Mouse (Mus musculus): ENCODE data around the gene Emg1. TPM values are rescaled to one million over a fixed set of nuclear protein-coding genes. Genes with fewer than 3 reads are reported as not detected.

Gene Emg1
- total RNA-seq, 1 experiment, result 344 TPM

- H3K36me3 ChIP-seq (ENCODE audit: control insufficient read depth, insufficient read depth, low read length, poor library complexity, severe bottlenecking), result peaks cover 39% of the 10 kb centered on the region
- no peak overlapping the region for H3K4me3 ChIP-seq (ENCODE audit: insufficient read depth in 1 of 2, low read depth in 1 of 2, low read length in 2 of 2, poor library complexity in 1 of 2, severe bottlenecking in 1 of 2)
- TF ChIP-seq ZNF384 (IDR thresholded peaks at IDR 0.05; ENCODE audit: low read depth, low read length), result no peak
- no peak for TF ChIP-seq MAFK (IDR thresholded peaks at IDR 0.05; ENCODE audit: insufficient read depth, low read depth, low read length)
- TF ChIP-seq HCFC1 (IDR thresholded peaks at IDR 0.05; ENCODE audit: borderline replicate concordance, insufficient read depth, low read length), result no peak
- TF ChIP-seq ZC3H11A (IDR thresholded peaks at IDR 0.05; ENCODE audit: borderline replicate concordance, low read depth, low read length), result no peak
- TF ChIP-seq CHD2 (IDR thresholded peaks at IDR 0.05; ENCODE audit: low read depth, low read length), result no peak
- peaks cover 3% of the 10 kb centered on the region in 2 experiments; a peak in 2 of 4 replicates for H3K4me1 ChIP-seq (ENCODE audit: control insufficient read depth in 2 of 2, insufficient read depth in 2 of 2, low read length in 2 of 2, poor library complexity in 1 of 2)
- no peaks in the 10 kb centered on the region for H3K9me3 ChIP-seq (ENCODE audit: control insufficient read depth, insufficient read depth, low read depth, low read length)
- no peak for DNase-seq (ENCODE audit: low read depth, low spot score)
- in situ Hi-C loops (cut with MboI; ENCODE audit: low sequenced_read_pairs in 2 of 2, unreplicated experiment in 2 of 2), result no loop called here
- H3K27ac ChIP-seq (ENCODE audit: insufficient read depth, low read depth, low read length, poor library complexity, severe bottlenecking), result no peak overlapping the region
- no peak overlapping the region for H3K9ac ChIP-seq (ENCODE audit: insufficient read depth, low read depth, low read length, poor library complexity, severe bottlenecking)
Observed at GRCm38 (mm10) chr6:124708289-124708889, 3.6 kb downstream of the Emg1 start.

GRCm38 (mm10) chr6:124706061-124706627 lies 5.8 kb downstream of the Emg1 start:
- in situ Hi-C loops (cut with MboI; ENCODE audit: low sequenced_read_pairs in 2 of 2, unreplicated experiment in 2 of 2), result no loop called here
- no peak for DNase-seq (ENCODE audit: low read depth, low spot score)
- Histone ChIP-seq H3K9me3 (ENCODE audit: control insufficient read depth, insufficient read depth, low read depth, low read length) (no peaks in the 10 kb centered on the region), H3K36me3 (ENCODE audit: control insufficient read depth, insufficient read depth, low read length, poor library complexity, severe bottlenecking) (peaks cover 55% of the 10 kb centered on the region), H3K27ac (ENCODE audit: insufficient read depth, low read depth, low read length, poor library complexity, severe bottlenecking) (no peak overlapping the region), H3K4me1 (ENCODE audit: control insufficient read depth in 2 of 2, insufficient read depth in 2 of 2, low read length in 2 of 2, poor library complexity in 1 of 2) (peaks cover 3 to 18% of the 10 kb centered on the region in 2 experiments; a peak in 1 of 4 replicates), H3K9ac (ENCODE audit: insufficient read depth, low read depth, low read length, poor library complexity, severe bottlenecking) (no peak overlapping the region), H3K4me3 (ENCODE audit: insufficient read depth in 1 of 2, low read depth in 1 of 2, low read length in 2 of 2, poor library complexity in 1 of 2, severe bottlenecking in 1 of 2) (no peak overlapping the region)
- TF ChIP-seq HCFC1 (IDR thresholded peaks at IDR 0.05; ENCODE audit: borderline replicate concordance, insufficient read depth, low read length) (no peak), CHD2 (IDR thresholded peaks at IDR 0.05; ENCODE audit: low read depth, low read length) (no peak), MAFK (IDR thresholded peaks at IDR 0.05; ENCODE audit: insufficient read depth, low read depth, low read length) (no peak), ZC3H11A (IDR thresholded peaks at IDR 0.05; ENCODE audit: borderline replicate concordance, low read depth, low read length) (no peak), ZNF384 (IDR thresholded peaks at IDR 0.05; ENCODE audit: low read depth, low read length) (no peak)

GRCm38 (mm10) chr6:124704417-124704816 lies 7.6 kb downstream of the Emg1 start:
- H3K9me3 ChIP-seq (ENCODE audit: control insufficient read depth, insufficient read depth, low read depth, low read length), result no peaks in the 10 kb centered on the region
- no peak overlapping the region for H3K9ac ChIP-seq (ENCODE audit: insufficient read depth, low read depth, low read length, poor library complexity, severe bottlenecking)
- DNase-seq (ENCODE audit: low read depth, low spot score), result no peak
- H3K4me1 ChIP-seq (ENCODE audit: control insufficient read depth in 2 of 2, insufficient read depth in 2 of 2, low read length in 2 of 2, poor library complexity in 1 of 2), result peaks cover 0 to 21% of the 10 kb centered on the region in 2 experiments; a peak in 1 of 4 replicates
- H3K27ac ChIP-seq (ENCODE audit: insufficient read depth, low read depth, low read length, poor library complexity, severe bottlenecking), result no peak overlapping the region
- peaks cover 60% of the 10 kb centered on the region for H3K36me3 ChIP-seq (ENCODE audit: control insufficient read depth, insufficient read depth, low read length, poor library complexity, severe bottlenecking)
- no peak overlapping the region for H3K4me3 ChIP-seq (ENCODE audit: insufficient read depth in 1 of 2, low read depth in 1 of 2, low read length in 2 of 2, poor library complexity in 1 of 2, severe bottlenecking in 1 of 2)
- in situ Hi-C loops (cut with MboI; ENCODE audit: low sequenced_read_pairs in 2 of 2, unreplicated experiment in 2 of 2), result no loop called here
- TF ChIP-seq ZC3H11A (IDR thresholded peaks at IDR 0.05; ENCODE audit: borderline replicate concordance, low read depth, low read length) (no peak), MAFK (IDR thresholded peaks at IDR 0.05; ENCODE audit: insufficient read depth, low read depth, low read length) (no peak), HCFC1 (IDR thresholded peaks at IDR 0.05; ENCODE audit: borderline replicate concordance, insufficient read depth, low read length) (no peak), CHD2 (IDR thresholded peaks at IDR 0.05; ENCODE audit: low read depth, low read length) (no peak), ZNF384 (IDR thresholded peaks at IDR 0.05; ENCODE audit: low read depth, low read length) (no peak)

- Histone ChIP-seq H3K4me3 (ENCODE audit: insufficient read depth in 1 of 2, low read depth in 1 of 2, low read length in 2 of 2, poor library complexity in 1 of 2, severe bottlenecking in 1 of 2) (no peak overlapping the region), H3K9me3 (ENCODE audit: control insufficient read depth, insufficient read depth, low read depth, low read length) (no peaks in the 10 kb centered on the region), H3K4me1 (ENCODE audit: control insufficient read depth in 2 of 2, insufficient read depth in 2 of 2, low read length in 2 of 2, poor library complexity in 1 of 2) (peaks cover 0 to 21% of the 10 kb centered on the region in 2 experiments; a peak in 1 of 4 replicates), H3K27ac (ENCODE audit: insufficient read depth, low read depth, low read length, poor library complexity, severe bottlenecking) (no peak overlapping the region), H3K9ac (ENCODE audit: insufficient read depth, low read depth, low read length, poor library complexity, severe bottlenecking) (no peak overlapping the region), H3K36me3 (ENCODE audit: control insufficient read depth, insufficient read depth, low read length, poor library complexity, severe bottlenecking) (peaks cover 62% of the 10 kb centered on the region)
- in situ Hi-C loops (cut with MboI; ENCODE audit: low sequenced_read_pairs in 2 of 2, unreplicated experiment in 2 of 2), result no loop called here
- no peak for DNase-seq (ENCODE audit: low read depth, low spot score)
- TF ChIP-seq MAFK (IDR thresholded peaks at IDR 0.05; ENCODE audit: insufficient read depth, low read depth, low read length) (no peak), CHD2 (IDR thresholded peaks at IDR 0.05; ENCODE audit: low read depth, low read length) (no peak), ZC3H11A (IDR thresholded peaks at IDR 0.05; ENCODE audit: borderline replicate concordance, low read depth, low read length) (no peak), HCFC1 (IDR thresholded peaks at IDR 0.05; ENCODE audit: borderline replicate concordance, insufficient read depth, low read length) (no peak)
Observed at GRCm38 (mm10) chr6:124703789-124704188, 8.2 kb downstream of the Emg1 start.

All from ES-E14 (cell line).